Mouse (Mus musculus) ES-E14 (cell line): ENCODE measurements at regions not wholly inside any gene's neighbourhood (a gene's known extent, or its start where the extent isn't known, plus 50 kb on each side); places are given as distances from the start of the nearest gene placed in this dataset.

Experiments used
- DNase-seq: peaks from one replicate; pipeline ENCODE4 v3.0.0-alpha.2; 2013; ENCODE audit warnings: low read depth, low spot score
- H3K27ac ChIP-seq: 2 replicates; pipeline ENCODE4 v1.5.1; 2012; ENCODE audit warnings: low read depth, mild to moderate bottlenecking, low read length, moderate library complexity, mixed read lengths; ENCODE audit not compliant: poor library complexity, insufficient read depth, severe bottlenecking
- H3K36me3 ChIP-seq: 2 replicates; pipeline ENCODE4 v1.6.1; 2012; ENCODE audit warnings: mild to moderate bottlenecking, low read length, moderate library complexity, mixed read lengths; ENCODE audit not compliant: control insufficient read depth, poor library complexity, insufficient read depth, severe bottlenecking
- H3K4me1 ChIP-seq, 2 experiments: fragments of 150-350 bp in 1 of 2; sonication (generic) in 1 of 2; 2 replicates each; pipeline ENCODE4 v1.6.1; 2012; ENCODE audit warnings: low read length in 2 of 2, mild to moderate bottlenecking in 1 of 2, mixed read lengths in 1 of 2; ENCODE audit not compliant: control insufficient read depth in 2 of 2, insufficient read depth in 2 of 2, poor library complexity in 1 of 2
- H3K4me3 ChIP-seq, 2 experiments: fragments of 150-350 bp in 1 of 2; sonication (generic) in 1 of 2; 2 replicates each; pipeline ENCODE4 v1.5.1; 2012; ENCODE audit warnings: low read length in 2 of 2, low read depth in 1 of 2, mild to moderate bottlenecking in 1 of 2, mixed read lengths in 1 of 2; ENCODE audit not compliant: insufficient read depth in 1 of 2, poor library complexity in 1 of 2, severe bottlenecking in 1 of 2
- H3K9ac ChIP-seq: 2 replicates; pipeline ENCODE4 v1.6.1; 2012; ENCODE audit warnings: low read depth, mild to moderate bottlenecking, low read length, mixed read lengths; ENCODE audit not compliant: poor library complexity, insufficient read depth, severe bottlenecking
- H3K9me3 ChIP-seq: fragments of 150-350 bp; sonication (generic); 2 replicates; pipeline ENCODE4 v1.6.1; 2012; ENCODE audit warnings: low read depth, mild to moderate bottlenecking, low read length; ENCODE audit not compliant: control insufficient read depth, insufficient read depth
- CHD2 ChIP-seq: IDR thresholded peaks from 2 replicates; pipeline ENCODE4 v1.6.1; 2014; ENCODE audit warnings: mild to moderate bottlenecking, low read depth, low read length, inconsistent platforms
- HCFC1 ChIP-seq: IDR thresholded peaks from 2 replicates; pipeline ENCODE4 v1.6.1; 2012; ENCODE audit warnings: low read length, inconsistent platforms, borderline replicate concordance; ENCODE audit not compliant: insufficient read depth
- MAFK ChIP-seq: IDR thresholded peaks from 2 replicates; pipeline ENCODE4 v1.6.1; 2014; ENCODE audit warnings: mild to moderate bottlenecking, low read depth, low read length, inconsistent platforms; ENCODE audit not compliant: insufficient read depth
- ZC3H11A ChIP-seq: IDR thresholded peaks from 2 replicates; pipeline ENCODE4 v1.6.1; 2012; ENCODE audit warnings: low read depth, mild to moderate bottlenecking, inconsistent platforms, low read length, borderline replicate concordance
- ZNF384 ChIP-seq: IDR thresholded peaks from 2 replicates; pipeline ENCODE4 v1.6.1; 2012; ENCODE audit warnings: low read depth, low read length, inconsistent platforms
- in situ Hi-C, 2 experiments: fragments of 600-800 bp; cut with MboI; formaldehyde crosslinking; loops; one replicate each; pipeline ENCODE4 v1.15.1; 2025; ENCODE audit warnings: low sequenced_read_pairs in 2 of 2, inconsistent platforms in 1 of 2; ENCODE audit not compliant: unreplicated experiment in 2 of 2

GRCm38 (mm10) chr13:118472578-118472977 lies 85.5 kb upstream of the Mrps30 start:
- DNase-seq, result no peak
- Histone ChIP-seq H3K9me3 (no peaks in the 10 kb centered on the region), H3K9ac (no peak overlapping the region), H3K4me1 (no peaks in the 10 kb centered on the region), H3K36me3 (no peaks in the 10 kb centered on the region), H3K4me3 (no peak overlapping the region), H3K27ac (no peak overlapping the region)
- no peak for TF ChIP-seq CHD2
- no peak for TF ChIP-seq ZNF384
- TF ChIP-seq MAFK, result no peak
- TF ChIP-seq ZC3H11A, result no peak
- no peak for TF ChIP-seq HCFC1
- in situ Hi-C loops, result no loop called here

- Histone ChIP-seq H3K36me3 (no peaks in the 10 kb centered on the region), H3K4me3 (no peak overlapping the region), H3K9me3 (no peaks in the 10 kb centered on the region), H3K4me1 (no peaks in the 10 kb centered on the region), H3K27ac (no peak overlapping the region), H3K9ac (no peak overlapping the region)
- TF ChIP-seq ZC3H11A, result no peak
- TF ChIP-seq ZNF384, result no peak
- no peak for TF ChIP-seq HCFC1
- no peak for TF ChIP-seq MAFK
- TF ChIP-seq CHD2, result no peak
- DNase-seq, result no peak
- in situ Hi-C loops, result no loop called here
Observed at GRCm38 (mm10) chr13:118459672-118460384, 72.8 kb upstream of the Mrps30 start.

GRCm38 (mm10) chr13:118448977-118449705 lies 62.1 kb upstream of the Mrps30 start:
- DNase-seq, result no peak
- Histone ChIP-seq H3K4me3 (no peak overlapping the region), H3K4me1 (no peaks in the 10 kb centered on the region), H3K27ac (no peak overlapping the region), H3K9ac (no peak overlapping the region), H3K36me3 (no peaks in the 10 kb centered on the region), H3K9me3 (no peaks in the 10 kb centered on the region)
- TF ChIP-seq ZNF384 (no peak), MAFK (no peak), HCFC1 (no peak), ZC3H11A (no peak), CHD2 (no peak)
- in situ Hi-C loops, result no loop called here

DNA sequence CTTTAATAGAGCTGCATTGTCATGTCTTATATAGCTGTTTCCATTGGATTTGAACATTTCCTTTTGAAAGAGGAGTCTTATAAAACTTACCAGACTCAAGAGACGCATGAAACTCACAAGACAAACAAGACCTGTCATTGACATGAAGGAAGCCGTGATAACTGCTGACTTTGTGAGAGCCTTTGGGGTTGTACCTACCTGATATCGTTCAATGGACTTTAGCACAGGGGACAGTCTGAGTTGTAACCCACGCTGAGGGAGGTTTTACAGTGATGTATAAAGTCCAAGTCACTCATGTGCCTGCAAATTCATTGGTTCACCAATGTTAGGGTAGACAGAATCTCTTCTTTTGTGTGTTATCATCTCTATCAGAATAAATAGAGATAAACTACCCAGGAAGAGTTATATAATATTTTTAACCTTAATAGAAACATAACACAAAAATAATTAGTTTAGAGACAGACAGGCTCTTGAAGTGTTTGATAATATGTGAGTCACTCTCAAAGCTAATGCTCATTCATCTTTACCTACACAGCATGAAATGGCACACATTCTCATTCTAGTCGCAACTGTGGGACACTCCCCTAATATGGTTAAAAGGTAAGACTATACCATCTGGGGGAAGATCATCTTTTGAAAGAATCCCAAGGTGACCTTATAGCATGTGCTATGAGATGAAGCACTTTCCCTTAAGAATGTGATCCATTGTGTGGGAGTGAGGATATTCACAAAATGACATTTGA lies 54.4 kb upstream of the Mrps30 start:
- Histone ChIP-seq H3K9me3 (no peaks in the 10 kb centered on the region), H3K27ac (no peak overlapping the region), H3K4me1 (no peaks in the 10 kb centered on the region), H3K36me3 (no peaks in the 10 kb centered on the region), H3K4me3 (no peak overlapping the region), H3K9ac (no peak overlapping the region)
- in situ Hi-C loops, result no loop called here
- TF ChIP-seq MAFK (no peak), ZC3H11A (no peak), HCFC1 (no peak), ZNF384 (no peak)
- no peak for DNase-seq
